Comparison of ENCODE assay signal across 9 mouse cellular contexts in the genomic region with DNA sequence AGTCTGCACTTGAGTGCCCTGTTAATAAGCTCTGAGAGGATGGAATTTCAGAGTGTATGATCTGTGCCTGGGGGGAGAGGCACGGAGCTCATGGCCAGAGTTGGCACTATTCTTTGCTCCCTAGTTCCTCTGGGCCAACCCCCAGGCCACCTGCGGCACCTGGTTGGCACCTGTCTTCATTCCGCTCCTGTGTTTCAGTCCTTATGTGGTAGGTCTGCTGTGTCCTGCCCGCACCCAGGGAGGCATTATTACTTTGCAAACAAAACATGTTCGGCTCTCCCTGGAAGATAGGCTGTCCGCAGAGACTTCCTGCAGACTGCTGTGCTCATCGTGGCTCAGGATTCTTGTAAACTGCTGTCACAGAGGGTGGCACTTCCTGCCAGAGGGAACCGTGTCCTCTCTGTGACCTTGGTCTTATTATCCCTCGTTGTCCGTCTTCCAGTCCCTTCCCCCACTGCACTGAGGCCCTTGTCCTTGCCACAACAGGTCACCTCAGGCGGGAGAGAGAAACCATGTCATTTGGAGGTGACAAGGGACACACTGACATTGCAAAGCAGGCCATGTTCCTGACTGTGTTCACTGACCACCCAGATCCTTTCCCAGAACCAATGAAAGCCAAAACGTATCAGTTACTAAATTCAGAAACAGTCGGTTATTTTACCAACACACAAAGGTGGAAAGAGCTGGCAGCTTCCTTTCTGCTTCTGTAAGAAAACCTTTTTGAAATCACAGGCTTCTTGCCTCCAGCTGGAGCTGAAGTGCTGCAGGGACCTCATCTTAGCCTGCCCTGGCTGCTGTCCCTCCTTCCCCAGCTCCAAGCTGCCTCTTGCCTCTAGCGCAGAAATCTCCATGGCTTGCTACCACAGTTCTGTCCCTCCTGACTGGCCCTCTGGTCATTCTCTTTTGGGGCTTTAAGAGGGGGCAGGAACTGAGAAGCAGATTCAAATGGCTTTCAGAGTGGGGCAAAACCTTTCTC.
DNase-seq lines count a peak whose midpoint lies in the region; ATAC-seq lines count a peak whose summit lies in the region.
"Had no signal": no experiment of that assay in that cellular context is flagged by ENCODE, and none has a peak within 500 bp of the region (broad histone marks: within the 10 kb centered on the region; RNA-seq: fewer than 3 reads in every experiment).

No protein-coding gene starts in this region.

- DNase-seq in adrenal gland, adult (ENCODE audit: inconsistent age in 2 of 2, low spot score in 1 of 2) = peak; percentile 40 to 72
- no peak for DNase-seq in adrenal gland, postnatal 25 days
- DNase-seq in cerebellum, adult 11 months = peak; percentile 81
- peak; percentile 35 to 52 for DNase-seq in kidney, postnatal 4 days
- DNase-seq in midbrain, embryonic 11.5 days (ENCODE audit: low spot score, missing footprints) = peak; percentile 91
- DNase-seq in urinary bladder, postnatal 25 days (ENCODE audit: low spot score) = no peak
- no peak for DNase-seq in right cerebral cortex, postnatal 25 days

- peak; percentile 33; the same call in 1 of the 2 replicates for ATAC-seq in heart, embryonic 13.5 days (ENCODE audit: extremely low read depth, insufficient number of reproducible peaks, low FRiP score, low TSS enrichment)
- peak; percentile 29; the same call in 1 of the 2 replicates for ATAC-seq in midbrain, embryonic 11.5 days (ENCODE audit: low FRiP score)

- no peaks in the 10 kb centered on the region for H3K9me3 ChIP-seq in heart, embryonic 13.5 days
- no peaks in the 10 kb centered on the region for H3K9me3 ChIP-seq in midbrain, embryonic 11.5 days (ENCODE audit: control insufficient read depth, low read length)

- H3K4me2 ChIP-seq in heart, embryonic 13.5 days = peak overlapping the region; percentile 32; the same call in 1 of the 2 replicates
- H3K4me2 ChIP-seq in midbrain, embryonic 11.5 days = no peak overlapping the region

- no peaks in the 10 kb centered on the region for H3K27me3 ChIP-seq in heart, embryonic 13.5 days (replicated peaks)
- H3K27me3 ChIP-seq in midbrain, embryonic 11.5 days (ENCODE audit: control insufficient read depth, insufficient read depth, low read length) = no peaks in the 10 kb centered on the region

- peaks cover 33% of the 10 kb centered on the region for H3K4me1 ChIP-seq in heart, embryonic 13.5 days
- peaks cover 22% of the 10 kb centered on the region for H3K4me1 ChIP-seq in midbrain, embryonic 11.5 days (ENCODE audit: control insufficient read depth, insufficient read depth, low read length)

- H3K36me3 ChIP-seq in heart, embryonic 13.5 days = no peaks in the 10 kb centered on the region
- no peaks in the 10 kb centered on the region for H3K36me3 ChIP-seq in midbrain, embryonic 11.5 days (ENCODE audit: control insufficient read depth, insufficient read depth, low read length)

- peak overlapping the region; percentile 58 for H3K9ac ChIP-seq in heart, embryonic 13.5 days
- no peak overlapping the region for H3K9ac ChIP-seq in midbrain, embryonic 11.5 days (ENCODE audit: low read length)

- peak overlapping the region; percentile 87 for H3K27ac ChIP-seq in heart, embryonic 13.5 days (replicated peaks)
- H3K27ac ChIP-seq in midbrain, embryonic 11.5 days (ENCODE audit: low read depth, low read length) = no peak overlapping the region

- 14% methylated on average over 14 of the region's 14 CpGs for WGBS in heart, embryonic 13.5 days
- 31% methylated on average over 14 of the region's 14 CpGs for WGBS in midbrain, embryonic 11.5 days

- H3K4me3 ChIP-seq in heart, embryonic 13.5 days = no peak overlapping the region
- H3K4me3 ChIP-seq in midbrain, embryonic 11.5 days (ENCODE audit: low read depth, low read length) = no peak overlapping the region
- H3K4me3 ChIP-seq: erythroblast, embryonic 14.5 days had no signal

Comparison
In these comparisons a context has a peak if more than half of its experiments do, and no peak if none do; other contexts are left out.
1. DNase-seq: peak in adrenal gland, adult (2 of 2), cerebellum, adult 11 months (single experiment), kidney, postnatal 4 days (2 of 2) and midbrain, embryonic 11.5 days (single experiment); none in adrenal gland, postnatal 25 days (single experiment), urinary bladder, postnatal 25 days (single experiment) and right cerebral cortex, postnatal 25 days (single experiment).